Mouse (Mus musculus) small intestine, adult 2 months (tissue): Measurements from ENCODE around the gene Olfr1280.

Experiments
- CTCF ChIP-seq: fragments of 200-500 bp; IDR thresholded peaks from 2 replicates; pipeline ENCODE4 v1.5.1; 2012; ENCODE audit warnings: low read depth, mild to moderate bottlenecking, control low read depth, inconsistent platforms, low read length, moderate library complexity, mixed read lengths; ENCODE audit not compliant: insufficient replicate concordance, insufficient read length; ENCODE audit errors: extremely low read depth
- POLR2A ChIP-seq: fragments of 200-500 bp; IDR thresholded peaks from 2 replicates; pipeline ENCODE4 v1.6.1; 2012; ENCODE audit warnings: low read depth, mild to moderate bottlenecking, control low read depth, inconsistent platforms, low read length, moderate library complexity

- TF ChIP-seq CTCF (no peak), POLR2A (no peak)
Observed at GRCm38 (mm10) chr2:111300374-111300773, 13.4 kb upstream of the Olfr1280 start, which contains the start of gene Olfr1279.
